Mouse (Mus musculus): ENCODE measurements around the gene Fam162a. TPM values are rescaled to one million over a fixed set of nuclear protein-coding genes. Genes with fewer than 3 reads are reported as not detected.
"Not testable (repeated sequence)": the region's sequence is repeated elsewhere in the genome, so short reads cannot be mapped to it uniquely, and the experiment has no call there.

Fam162a gene
- 296 and 318 TPM in 2 replicates for polyA plus RNA-seq (2015; fragmentation: Nextera tagmentation; extraction: Ambion mirVana)

- Histone ChIP-seq H3K4me2 (ENCODE audit: low read depth, low read length) (peak within 1 kb of the TSS; percentile 79), H3K36me3 (ENCODE audit: control insufficient read depth, insufficient read depth, low read length) (no peaks in the 10 kb centered on the region), H3K4me3 (ENCODE audit: low read length) (peak within 1 kb of the TSS; percentile 85), H3K9ac (ENCODE audit: low read length) (peak within 1 kb of the TSS; percentile 90), H3K27ac (ENCODE audit: low read length) (peak within 1 kb of the TSS; percentile 99), H3K27me3 (ENCODE audit: control insufficient read depth, insufficient read depth, low read depth, low read length) (no peaks in the 10 kb centered on the region), H3K9me3 (ENCODE audit: control insufficient read depth, low read length) (no peaks in the 10 kb centered on the region), H3K4me1 (replicated peaks; ENCODE audit: control insufficient read depth, insufficient read depth, low read length) (peaks cover 19% of the 10 kb centered on the region)
- peak; percentile 97 for ATAC-seq (ENCODE audit: low read depth)
- under 1% methylated on average over 81 of the region's 81 CpGs for WGBS
Observed at GRCm38 (mm10) chr16:36071450-36072379, at the start of gene Fam162a, which contains the start of gene Ccdc58. TSS of gene Fam162a (minus strand) at chr16:36071594. TSS of gene Ccdc58 (plus strand) at chr16:36071685.

DNA sequence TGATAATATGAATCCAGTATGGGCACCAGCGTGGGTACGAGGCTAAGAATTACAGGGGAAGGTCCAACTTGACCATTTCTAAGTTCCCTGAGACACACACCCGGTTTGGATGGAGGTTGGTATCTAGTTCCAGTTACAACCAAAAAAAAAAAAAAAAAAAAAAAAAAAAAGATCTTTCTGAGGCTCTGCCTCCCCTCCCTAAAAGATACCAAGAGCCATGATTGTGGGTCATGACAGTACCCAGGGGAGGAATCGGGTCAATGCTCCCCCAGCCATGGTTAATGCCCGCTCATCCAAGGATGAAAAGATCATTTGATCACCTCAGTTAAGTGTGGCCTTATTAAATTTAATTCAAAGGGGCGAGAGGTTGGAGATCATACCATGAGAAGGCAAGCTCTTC, 44.4 kb upstream of the Fam162a start:
- not testable (repeated sequence) for H3K9ac ChIP-seq (ENCODE audit: low read length); H3K4me1 ChIP-seq (replicated peaks; ENCODE audit: control insufficient read depth, insufficient read depth, low read length); ATAC-seq (ENCODE audit: low read depth); H3K9me3 ChIP-seq (ENCODE audit: control insufficient read depth, low read length); H3K4me3 ChIP-seq (ENCODE audit: low read length); H3K4me2 ChIP-seq (ENCODE audit: low read depth, low read length); H3K36me3 ChIP-seq (ENCODE audit: control insufficient read depth, insufficient read depth, low read length); H3K27ac ChIP-seq (ENCODE audit: low read length); H3K27me3 ChIP-seq (ENCODE audit: control insufficient read depth, insufficient read depth, low read depth, low read length)
- WGBS = 87% methylated on average over 6 of the region's 6 CpGs

GRCm38 (mm10) chr16:36111486-36111885, 40.1 kb upstream of the Fam162a start:
- H3K4me3 ChIP-seq (ENCODE audit: low read length); H3K9ac ChIP-seq (ENCODE audit: low read length); H3K9me3 ChIP-seq (ENCODE audit: control insufficient read depth, low read length); H3K27me3 ChIP-seq (ENCODE audit: control insufficient read depth, insufficient read depth, low read depth, low read length); H3K4me2 ChIP-seq (ENCODE audit: low read depth, low read length); H3K4me1 ChIP-seq (replicated peaks; ENCODE audit: control insufficient read depth, insufficient read depth, low read length); H3K27ac ChIP-seq (ENCODE audit: low read length); H3K36me3 ChIP-seq (ENCODE audit: control insufficient read depth, insufficient read depth, low read length); ATAC-seq (ENCODE audit: low read depth): not testable (repeated sequence)

DNA sequence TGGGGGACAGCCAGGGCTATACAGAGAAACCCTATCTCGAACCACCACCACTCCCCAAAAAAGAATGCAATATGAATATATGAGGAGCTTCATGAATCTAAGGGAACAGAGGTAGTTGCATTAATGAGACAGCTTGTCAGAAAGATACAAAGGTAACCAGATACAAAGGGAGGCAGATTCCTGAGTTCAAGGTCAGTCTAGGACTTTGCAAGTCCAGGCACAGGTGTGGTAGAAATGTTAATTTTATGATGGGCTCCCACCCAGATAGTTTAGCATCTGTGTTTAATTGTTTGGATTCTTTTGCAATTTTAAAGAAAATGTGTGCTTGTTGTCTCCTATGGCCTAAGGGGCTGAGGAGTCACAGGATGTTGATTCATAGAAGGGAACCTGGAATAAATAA, 30.8 kb upstream of the Fam162a start:
- H3K27me3 ChIP-seq (ENCODE audit: control insufficient read depth, insufficient read depth, low read depth, low read length) = no peaks in the 10 kb centered on the region
- no peak overlapping the region for H3K9ac ChIP-seq (ENCODE audit: low read length)

DNA sequence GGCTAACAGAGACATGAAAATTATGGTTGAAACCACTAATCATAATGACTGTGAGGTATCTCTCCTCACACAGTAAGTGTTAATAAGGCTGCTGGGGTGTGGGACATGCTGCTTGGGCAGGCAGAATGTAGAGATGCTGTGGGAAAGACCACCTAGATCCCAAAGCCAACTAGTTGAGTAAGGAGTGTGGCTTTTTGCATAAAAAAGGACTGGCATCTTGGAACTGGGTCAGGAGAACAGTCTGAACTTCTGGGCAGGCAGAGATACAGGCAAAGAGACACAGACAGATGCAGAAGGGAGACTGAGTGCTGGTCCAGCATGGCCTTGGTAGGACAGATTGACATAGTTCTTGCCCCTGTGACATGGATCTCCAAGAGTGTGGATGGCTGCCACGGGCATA, 30.1 kb upstream of the Fam162a start:
- WGBS = 44% methylated on average over 1 of the region's 1 CpGs
- H3K4me1 ChIP-seq (replicated peaks; ENCODE audit: control insufficient read depth, insufficient read depth, low read length) = no peaks in the 10 kb centered on the region
- no peak for ATAC-seq (ENCODE audit: low read depth)
- no peak overlapping the region for H3K27ac ChIP-seq (ENCODE audit: low read length)
- H3K9ac ChIP-seq (ENCODE audit: low read length) = no peak overlapping the region
- no peak overlapping the region for H3K4me3 ChIP-seq (ENCODE audit: low read length)
- no peaks in the 10 kb centered on the region for H3K27me3 ChIP-seq (ENCODE audit: control insufficient read depth, insufficient read depth, low read depth, low read length)
- H3K36me3 ChIP-seq (ENCODE audit: control insufficient read depth, insufficient read depth, low read length) = no peaks in the 10 kb centered on the region
- H3K9me3 ChIP-seq (ENCODE audit: control insufficient read depth, low read length) = peaks cover 4% of the 10 kb centered on the region; the same call in 1 of the 2 replicates
- no peak overlapping the region for H3K4me2 ChIP-seq (ENCODE audit: low read depth, low read length)

More for the DNA sequence above, 30.8 kb upstream of the Fam162a start:
- H3K9me3 ChIP-seq (ENCODE audit: control insufficient read depth, low read length) = peaks cover 4% of the 10 kb centered on the region; the same call in 1 of the 2 replicates
- H3K4me1 ChIP-seq (replicated peaks; ENCODE audit: control insufficient read depth, insufficient read depth, low read length) = no peaks in the 10 kb centered on the region
- H3K4me3 ChIP-seq (ENCODE audit: low read length) = no peak overlapping the region
- no peaks in the 10 kb centered on the region for H3K36me3 ChIP-seq (ENCODE audit: control insufficient read depth, insufficient read depth, low read length)
- no peak for ATAC-seq (ENCODE audit: low read depth)
- 79% methylated on average over 1 of the region's 1 CpGs for WGBS
- no peak overlapping the region for H3K27ac ChIP-seq (ENCODE audit: low read length)
- no peak overlapping the region for H3K4me2 ChIP-seq (ENCODE audit: low read depth, low read length)

GRCm38 (mm10) chr16:36097813-36098499, 26.6 kb upstream of the Fam162a start:
- not testable (repeated sequence) for ATAC-seq (ENCODE audit: low read depth); H3K9me3 ChIP-seq (ENCODE audit: control insufficient read depth, low read length); H3K4me3 ChIP-seq (ENCODE audit: low read length); H3K27me3 ChIP-seq (ENCODE audit: control insufficient read depth, insufficient read depth, low read depth, low read length); H3K4me2 ChIP-seq (ENCODE audit: low read depth, low read length); H3K27ac ChIP-seq (ENCODE audit: low read length); H3K9ac ChIP-seq (ENCODE audit: low read length); H3K4me1 ChIP-seq (replicated peaks; ENCODE audit: control insufficient read depth, insufficient read depth, low read length); H3K36me3 ChIP-seq (ENCODE audit: control insufficient read depth, insufficient read depth, low read length)
- 90% methylated on average over 12 of the region's 12 CpGs for WGBS

DNA sequence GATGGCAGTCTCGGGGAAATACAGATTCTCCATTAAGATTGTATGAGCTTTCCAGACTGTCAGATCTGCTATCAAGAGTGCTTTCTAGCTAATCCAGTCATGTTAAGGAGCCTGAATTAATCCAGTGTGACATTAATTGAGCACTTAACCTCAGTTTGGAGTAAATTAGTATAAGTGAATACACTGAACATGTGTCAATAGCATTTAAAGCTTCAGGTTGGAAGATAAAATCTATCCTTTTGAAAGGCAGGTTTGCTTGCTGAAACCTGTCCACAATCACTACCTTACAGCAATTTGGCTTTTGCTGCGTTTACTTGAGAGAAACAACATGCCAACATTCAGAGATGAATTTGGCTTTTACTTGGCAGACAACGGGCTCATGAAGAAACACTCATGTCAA, 22.7 kb upstream of the Fam162a start:
- ATAC-seq (ENCODE audit: low read depth) = no peak
- H3K4me3 ChIP-seq (ENCODE audit: low read length) = no peak overlapping the region
- H3K4me2 ChIP-seq (ENCODE audit: low read depth, low read length) = no peak overlapping the region
- no peak overlapping the region for H3K27ac ChIP-seq (ENCODE audit: low read length)
- peaks cover 13% of the 10 kb centered on the region; the same call in 1 of the 2 replicates for H3K36me3 ChIP-seq (ENCODE audit: control insufficient read depth, insufficient read depth, low read length)
- H3K4me1 ChIP-seq (replicated peaks; ENCODE audit: control insufficient read depth, insufficient read depth, low read length) = no peaks in the 10 kb centered on the region
- WGBS = 78% methylated on average over 3 of the region's 3 CpGs
- no peaks in the 10 kb centered on the region for H3K9me3 ChIP-seq (ENCODE audit: control insufficient read depth, low read length)
- no peak overlapping the region for H3K9ac ChIP-seq (ENCODE audit: low read length)
- H3K27me3 ChIP-seq (ENCODE audit: control insufficient read depth, insufficient read depth, low read depth, low read length) = no peaks in the 10 kb centered on the region

- Histone ChIP-seq H3K4me3 (ENCODE audit: low read length) (no peak overlapping the region), H3K27ac (ENCODE audit: low read length) (no peak overlapping the region), H3K4me2 (ENCODE audit: low read depth, low read length) (no peak overlapping the region), H3K9me3 (ENCODE audit: control insufficient read depth, low read length) (no peaks in the 10 kb centered on the region), H3K4me1 (replicated peaks; ENCODE audit: control insufficient read depth, insufficient read depth, low read length) (no peaks in the 10 kb centered on the region), H3K9ac (ENCODE audit: low read length) (no peak overlapping the region), H3K27me3 (ENCODE audit: control insufficient read depth, insufficient read depth, low read depth, low read length) (no peaks in the 10 kb centered on the region), H3K36me3 (ENCODE audit: control insufficient read depth, insufficient read depth, low read length) (peaks cover 19% of the 10 kb centered on the region; the same call in 1 of the 2 replicates)
- ATAC-seq (ENCODE audit: low read depth) = no peak
- 84% methylated on average over 11 of the region's 11 CpGs for WGBS
Observed at GRCm38 (mm10) chr16:36090785-36091509, 19.6 kb upstream of the Fam162a start.
